Mouse (Mus musculus) activated CD4-positive, CD25-positive, alpha-beta regulatory T cell (primary cell): Measurements from ENCODE around the gene Amn. TPM values are rescaled to one million over a fixed set of nuclear protein-coding genes. Genes with fewer than 3 reads are reported as not detected.

Experiments
- polyA plus RNA-seq, 2 experiments: library from polyadenylated mRNA; unstranded; fragments of 100-300 nt; shearing (Covaris generic); gene quantifications; one replicate each; pipeline ENCODE4 v1.2.1; 2017

The Amn gene
- polyA plus RNA-seq = under 1 TPM in 1 of 2 experiments, not detected in 1; 0.57 TPM

GRCm38 (mm10) chr12:111270629-111271277 is at the start of gene Amn:
TSS of gene Amn (plus strand) at chr12:111271095.

Other genes with a start within 250 kb of the Amn start
- gene Rcor1, start 231.7 kb upstream of the Amn start, polyA plus RNA-seq = 10 to 100 TPM; 33.1 to 39.2 TPM
- 10 to 100 TPM; 25.0 to 31.3 TPM for gene Traf3, start 104.7 kb upstream of the Amn start, polyA plus RNA-seq
- under 1 TPM; 0.60 to 0.86 TPM for gene 4930595D18Rik, start 86.6 kb upstream of the Amn start, polyA plus RNA-seq
- gene Cdc42bpb, start 106.6 kb downstream of the Amn start, polyA plus RNA-seq = 1 to 10 TPM; 1.4 to 1.7 TPM
- gene Lbhd2, start 135.7 kb downstream of the Amn start, polyA plus RNA-seq = 1 to 10 TPM in 1 of 2 experiments, under 1 TPM in 1; 0.57 to 1.1 TPM
- not detected for gene Exoc3l4, start 145.9 kb downstream of the Amn start, polyA plus RNA-seq
- gene Tnfaip2, start 171.4 kb downstream of the Amn start, polyA plus RNA-seq = 1 to 10 TPM; 1.2 to 1.4 TPM
- not detected for gene Gm266, start 214.7 kb downstream of the Amn start, polyA plus RNA-seq